10 mouse cellular contexts compared by ENCODE assay signal in the genomic region with DNA sequence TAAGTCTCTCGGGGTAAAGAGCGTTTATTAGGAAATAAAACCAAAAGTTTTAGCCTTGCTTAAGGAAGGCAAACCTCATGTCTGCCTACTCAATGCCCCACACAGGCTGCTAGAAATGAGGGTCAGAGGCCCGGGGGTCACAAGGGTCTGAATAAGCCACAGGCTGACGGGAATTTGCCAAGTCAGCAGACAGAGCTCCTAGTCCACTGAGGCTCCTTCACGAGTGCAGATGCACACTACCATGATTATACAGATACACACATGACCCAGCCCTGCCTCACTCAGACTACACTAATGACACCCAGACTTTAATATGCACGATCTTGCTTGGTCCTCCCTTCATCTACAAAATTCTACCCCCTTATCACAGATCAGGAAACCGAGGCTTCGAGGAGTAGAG. TPM values are rescaled to one million over a fixed set of nuclear protein-coding genes. Genes with fewer than 3 reads are reported as not detected.
DNase-seq lines count a peak whose midpoint lies in the region; ATAC-seq and TF ChIP-seq lines count a peak whose summit lies in the region.
"Had no signal": no experiment of that assay in that cellular context is flagged by ENCODE, and none has a peak within 500 bp of the region (broad histone marks: within the 10 kb centered on the region; RNA-seq: fewer than 3 reads in every experiment).

No protein-coding gene starts in this region.

- intact Hi-C loops in gastrocnemius, adult 2 months (cut with DNase I), result no loop called here

- 68% methylated on average over 8 of the region's 8 CpGs for WGBS in midbrain, embryonic 12.5 days
- 70% methylated on average over 8 of the region's 8 CpGs for WGBS in midbrain, embryonic 10.5 days
- 57% methylated on average over 8 of the region's 8 CpGs for WGBS in hindbrain, embryonic 15.5 days

- TF ChIP-seq POLR2A in myocyte (IDR thresholded peaks at IDR 0.05; ENCODE audit: insufficient read length, low read depth), result no peak

- no peak for ATAC-seq in midbrain, embryonic 12.5 days (ENCODE audit: low FRiP score, low read depth)
- no peak for ATAC-seq in hindbrain, embryonic 15.5 days (ENCODE audit: low FRiP score, low read depth)

- no peak overlapping the region for H3K9ac ChIP-seq in midbrain, embryonic 12.5 days (replicated peaks)
- H3K9ac ChIP-seq in hindbrain, embryonic 15.5 days, result no peak overlapping the region
- H3K9ac ChIP-seq: limb, embryonic 13.5 days had no signal

- TF ChIP-seq CTCF in gastrocnemius, adult 2 months (IDR thresholded peaks at IDR 0.05), result no peak

- H3K79me2 ChIP-seq in myocyte (ENCODE audit: control insufficient read depth, insufficient read depth), result peaks cover 38% of the 10 kb centered on the region

- no peak overlapping the region for H3ac ChIP-seq in myocyte (ENCODE audit: control insufficient read depth, insufficient read length)

- peaks cover 7% of the 10 kb centered on the region for H3K27me3 ChIP-seq in midbrain, embryonic 12.5 days
- H3K27me3 ChIP-seq in midbrain, embryonic 10.5 days (ENCODE audit: low read depth, poor library complexity, severe bottlenecking), result peaks cover 8% of the 10 kb centered on the region; the same call in 1 of the 2 replicates
- H3K27me3 ChIP-seq in hindbrain, embryonic 15.5 days, result no peaks in the 10 kb centered on the region
- H3K27me3 ChIP-seq in myocyte (ENCODE audit: control insufficient read depth, insufficient read depth, insufficient read length), result no peaks in the 10 kb centered on the region

- 0 out of 2 replicates have a peak overlapping the region, but pooled peaks have one; percentile 19 for H3K4me2 ChIP-seq in midbrain, embryonic 12.5 days (replicated peaks)
- H3K4me2 ChIP-seq in hindbrain, embryonic 15.5 days, result peak overlapping the region; percentile 86; the same call in 1 of the 2 replicates
- H3K4me2 ChIP-seq in myocyte (ENCODE audit: low read depth), result peak overlapping the region; percentile 93
- H3K4me2 ChIP-seq: limb, embryonic 13.5 days had no signal

- peaks cover 26% of the 10 kb centered on the region for H3K36me3 ChIP-seq in midbrain, embryonic 12.5 days
- H3K36me3 ChIP-seq in midbrain, embryonic 10.5 days, result peaks cover 52% of the 10 kb centered on the region
- no peaks in the 10 kb centered on the region; the same call in 1 of the 2 replicates for H3K36me3 ChIP-seq in hindbrain, embryonic 15.5 days
- H3K36me3 ChIP-seq in myocyte (ENCODE audit: control insufficient read depth, insufficient read depth), result no peaks in the 10 kb centered on the region
- H3K36me3 ChIP-seq: limb, embryonic 13.5 days had no signal

- no peak for DNase-seq in gastrocnemius, adult 2 months
- DNase-seq in gastrocnemius, postnatal 10 days, result no peak
- DNase-seq in midbrain, embryonic 10.5 days (ENCODE audit: low spot score), result no peak
- DNase-seq in Muller cell, postnatal 12 days (ENCODE audit: inconsistent ontology term), result no peak
- no peak for DNase-seq in layer of hippocampus, adult 8-10 months (ENCODE audit: low spot score in 2 of 2)
- DNase-seq: spleen, adult 18-20 months had no signal

- peaks cover 49% of the 10 kb centered on the region for H3K4me1 ChIP-seq in midbrain, embryonic 12.5 days
- peaks cover 81% of the 10 kb centered on the region for H3K4me1 ChIP-seq in midbrain, embryonic 10.5 days
- H3K4me1 ChIP-seq in hindbrain, embryonic 15.5 days (replicated peaks), result peaks cover 57% of the 10 kb centered on the region

- H3K27ac ChIP-seq in gastrocnemius, adult 2 months, result no peak overlapping the region; the same call in 1 of the 2 replicates
- no peak overlapping the region for H3K27ac ChIP-seq in midbrain, embryonic 12.5 days (replicated peaks)
- no peak overlapping the region for H3K27ac ChIP-seq in midbrain, embryonic 10.5 days (replicated peaks)
- no peak overlapping the region for H3K27ac ChIP-seq in hindbrain, embryonic 15.5 days (replicated peaks)
- H3K27ac ChIP-seq: limb, embryonic 13.5 days had no signal

- no peaks in the 10 kb centered on the region for H3K9me3 ChIP-seq in midbrain, embryonic 12.5 days
- no peaks in the 10 kb centered on the region; the same call in 1 of the 2 replicates for H3K9me3 ChIP-seq in midbrain, embryonic 10.5 days (replicated peaks)
- H3K9me3 ChIP-seq in hindbrain, embryonic 15.5 days, result no peaks in the 10 kb centered on the region
- H3K9me3 ChIP-seq: limb, embryonic 13.5 days had no signal

- peak overlapping the region; percentile 82 for H3K4me3 ChIP-seq in gastrocnemius, adult 2 months
- H3K4me3 ChIP-seq in midbrain, embryonic 12.5 days, result no peak overlapping the region
- no peak overlapping the region for H3K4me3 ChIP-seq in midbrain, embryonic 10.5 days
- H3K4me3 ChIP-seq in hindbrain, embryonic 15.5 days, result no peak overlapping the region
- no peak overlapping the region for H3K4me3 ChIP-seq in myocyte
- H3K4me3 ChIP-seq: limb, embryonic 13.5 days had no signal

TF ChIP-seq in myocyte, 11 proteins besides CTCF, POLR2A, EP300 and RAD21:
- TF ChIP-seq CEBPB (IDR thresholded peaks at IDR 0.05; ENCODE audit: insufficient read depth, poor library complexity, severe bottlenecking) (no peak), E2F4 (IDR thresholded peaks at IDR 0.05; ENCODE audit: insufficient read depth) (no peak), MAX (IDR thresholded peaks at IDR 0.05; ENCODE audit: low read depth) (no peak), TCF3 (IDR thresholded peaks at IDR 0.05; ENCODE audit: insufficient read length, low read depth) (no peak), MYOG (IDR thresholded peaks at IDR 0.05; ENCODE audit: control insufficient read depth in 1 of 3, insufficient read depth in 1 of 3, insufficient read length in 2 of 3, low read depth in 2 of 3) (no peak)

RNA-seq across cellular contexts. Expression of a gene that starts 4.0 kb away (rescaled TPM):
- total RNA-seq in gastrocnemius, adult 2 months (2021), result 10 to 100 TPM; 28.4 to 34.7 TPM
- 10 to 100 TPM; 49.5 to 57.8 TPM for total RNA-seq in gastrocnemius, postnatal 10 days (2021)
- 17.1 and 19.6 TPM in 2 replicates for polyA plus RNA-seq in midbrain, embryonic 12.5 days (2016; fragmentation: Nextera tagmentation; extraction: Ambion mirVana)
- 14.8 and 15.8 TPM in 2 replicates for polyA plus RNA-seq in midbrain, embryonic 10.5 days (2016; fragmentation: Nextera tagmentation; extraction: Ambion mirVana)
- polyA plus RNA-seq in hindbrain, embryonic 15.5 days (2015; fragmentation: Nextera tagmentation; extraction: Ambion mirVana), result 10.6 and 11.8 TPM in 2 replicates
- 18.0 TPM for polyA plus RNA-seq in myocyte (2012; fragmentation: generic; extraction: Trizol)
- 10 to 100 TPM; 30.2 to 38.8 (median 34.7) TPM for total RNA-seq in layer of hippocampus, adult 8-10 months (2022)

RNA-seq across cellular contexts. Expression of a gene that starts 58.7 kb away (rescaled TPM):
- total RNA-seq in gastrocnemius, adult 2 months (2021), result 10 to 100 TPM; 19.9 to 20.6 TPM
- 10 to 100 TPM; 22.7 to 32.2 TPM for total RNA-seq in gastrocnemius, postnatal 10 days (2021)
- polyA plus RNA-seq in midbrain, embryonic 12.5 days (2016; fragmentation: Nextera tagmentation; extraction: Ambion mirVana), result 79.5 and 80.2 TPM in 2 replicates
- polyA plus RNA-seq in midbrain, embryonic 10.5 days (2016; fragmentation: Nextera tagmentation; extraction: Ambion mirVana), result 51.5 and 52.1 TPM in 2 replicates
- polyA plus RNA-seq in hindbrain, embryonic 15.5 days (2015; fragmentation: Nextera tagmentation; extraction: Ambion mirVana), result 27.0 and 28.1 TPM in 2 replicates
- polyA plus RNA-seq in myocyte (2012; fragmentation: generic; extraction: Trizol), result 8.8 TPM
- total RNA-seq in layer of hippocampus, adult 8-10 months (2022), result 10 to 100 TPM; 38.9 to 49.2 (median 46.2) TPM

Comparison
In these comparisons a context has a peak if more than half of its experiments do, and no peak if none do; other contexts are left out.
1. H3K4me2 ChIP-seq: peak in every context shown above with its lines; median percentile 93 in myocyte; 86 in hindbrain, embryonic 15.5 days; 19 in midbrain, embryonic 12.5 days.